Mouse (Mus musculus) neural tube, embryonic 13.5 days (tissue): ENCODE results near the gene BC067074. TPM values are rescaled to one million over a fixed set of nuclear protein-coding genes. Genes with fewer than 3 reads are reported as not detected.
"Not testable (repeated sequence)": the region's sequence is repeated elsewhere in the genome, so short reads cannot be mapped to it uniquely, and the experiment has no call there.

ENCODE experiments used
- ATAC-seq: fragments of 200-750 bp; cut with Nextera tagmentation; 2 replicates; pipeline ENCODE4 v1.8.0; 2017; ENCODE audit warnings: low read depth, mild to moderate bottlenecking, moderate TSS enrichment, moderate library complexity
- H3K27ac ChIP-seq: fragments of 300-500 bp; sonication (generic); replicated peaks from 2 replicates; pipeline ENCODE4 v1.5.1; 2015; ENCODE audit warnings: moderate library complexity, mild to moderate bottlenecking, inconsistent platforms
- H3K27me3 ChIP-seq: fragments of 300-500 bp; sonication (generic); 2 replicates; pipeline ENCODE4 v1.6.1; 2015; ENCODE audit warnings: mild to moderate bottlenecking, inconsistent platforms
- H3K36me3 ChIP-seq: fragments of 300-500 bp; sonication (generic); 2 replicates; pipeline ENCODE4 v1.6.1; 2015; ENCODE audit warnings: mild to moderate bottlenecking, inconsistent platforms
- H3K4me1 ChIP-seq: fragments of 300-500 bp; sonication (generic); replicated peaks from 2 replicates; pipeline ENCODE4 v1.6.1; 2015; ENCODE audit warnings: inconsistent platforms
- H3K4me2 ChIP-seq: fragments of 300-500 bp; sonication (generic); 2 replicates; pipeline ENCODE4 v1.6.1; 2015; ENCODE audit warnings: inconsistent platforms, mild to moderate bottlenecking, moderate library complexity
- H3K4me3 ChIP-seq: fragments of 300-500 bp; sonication (generic); 2 replicates; pipeline ENCODE4 v1.5.1; 2015; ENCODE audit warnings: mild to moderate bottlenecking, inconsistent platforms
- H3K9ac ChIP-seq: fragments of 300-500 bp; sonication (generic); 2 replicates; pipeline ENCODE4 v1.6.1; 2015; ENCODE audit warnings: moderate library complexity, mild to moderate bottlenecking, inconsistent platforms
- H3K9me3 ChIP-seq: fragments of 300-500 bp; sonication (generic); 2 replicates; pipeline ENCODE4 v1.6.1; 2016; ENCODE audit warnings: inconsistent platforms
- WGBS: fragments of 180-500 bp; shearing (Covaris S2); methylation state at CpG from one replicate; pipeline ENCODE4 v1.1.7; 2015; 5-methylcytosine and 5-hydroxymethylcytosine counted together
- polyA plus RNA-seq: library from polyadenylated mRNA; unstranded; fragments of >200 nt; fragmentation: Nextera tagmentation; extraction: Ambion mirVana; gene quantifications from 2 replicates; pipeline ENCODE4 v1.2.1, GENCODE M21; 2015

Gene BC067074
- polyA plus RNA-seq, 1 experiment from 2014 or later = 0.59 TPM

- not testable (repeated sequence) for H3K9me3 ChIP-seq, ATAC-seq, H3K27me3 ChIP-seq, H3K4me1 ChIP-seq, H3K27ac ChIP-seq, H3K36me3 ChIP-seq, H3K9ac ChIP-seq, H3K4me2 ChIP-seq, H3K4me3 ChIP-seq
Measured at GRCm38 (mm10) chr13:113382770-113383169, 89.8 kb downstream of the BC067074 start.

- Histone ChIP-seq H3K27ac (no peak overlapping the region), H3K27me3 (no peaks in the 10 kb centered on the region), H3K4me2 (no peak overlapping the region), H3K4me3 (no peak overlapping the region), H3K9me3 (no peaks in the 10 kb centered on the region), H3K4me1 (no peaks in the 10 kb centered on the region), H3K9ac (no peak overlapping the region), H3K36me3 (no peaks in the 10 kb centered on the region)
- 97% methylated on average over 6 of the region's 6 CpGs for WGBS
- no peak for ATAC-seq
Measured at GRCm38 (mm10) chr13:113393386-113393785, 100.4 kb downstream of the BC067074 start.

GRCm38 (mm10) chr13:113394591-113394990, 101.6 kb downstream of the BC067074 start:
- 85% methylated on average over 15 of the region's 15 CpGs for WGBS
- Histone ChIP-seq H3K9me3 (no peaks in the 10 kb centered on the region), H3K4me2 (no peak overlapping the region), H3K36me3 (no peaks in the 10 kb centered on the region), H3K27ac (no peak overlapping the region), H3K9ac (no peak overlapping the region), H3K4me1 (no peaks in the 10 kb centered on the region), H3K4me3 (no peak overlapping the region), H3K27me3 (no peaks in the 10 kb centered on the region)
- ATAC-seq = no peak

GRCm38 (mm10) chr13:113397006-113397520, 104.1 kb downstream of the BC067074 start:
- ATAC-seq = no peak
- Histone ChIP-seq H3K36me3 (no peaks in the 10 kb centered on the region), H3K4me3 (no peak overlapping the region), H3K4me2 (no peak overlapping the region), H3K9me3 (no peaks in the 10 kb centered on the region), H3K9ac (no peak overlapping the region), H3K27ac (no peak overlapping the region), H3K4me1 (no peaks in the 10 kb centered on the region), H3K27me3 (no peaks in the 10 kb centered on the region)
- 90% methylated on average over 9 of the region's 9 CpGs for WGBS

- 89% methylated on average over 4 of the region's 4 CpGs for WGBS
- Histone ChIP-seq H3K9ac (no peak overlapping the region), H3K9me3 (no peaks in the 10 kb centered on the region), H3K27ac (no peak overlapping the region), H3K4me3 (no peak overlapping the region), H3K4me2 (no peak overlapping the region), H3K27me3 (no peaks in the 10 kb centered on the region), H3K36me3 (no peaks in the 10 kb centered on the region), H3K4me1 (no peaks in the 10 kb centered on the region)
- no peak for ATAC-seq
Measured at GRCm38 (mm10) chr13:113401373-113402010, 108.5 kb downstream of the BC067074 start.

GRCm38 (mm10) chr13:113403706-113404105, 110.7 kb downstream of the BC067074 start:
- H3K4me3 ChIP-seq = no peak overlapping the region
- WGBS = 88% methylated on average over 6 of the region's 6 CpGs
- H3K4me1 ChIP-seq = no peaks in the 10 kb centered on the region
- H3K36me3 ChIP-seq = no peaks in the 10 kb centered on the region
- no peaks in the 10 kb centered on the region for H3K27me3 ChIP-seq
- no peak overlapping the region for H3K27ac ChIP-seq
- no peak for ATAC-seq
- H3K4me2 ChIP-seq = no peak overlapping the region
- no peak overlapping the region for H3K9ac ChIP-seq
- H3K9me3 ChIP-seq = no peaks in the 10 kb centered on the region

- ATAC-seq = no peak
- H3K27ac ChIP-seq = no peak overlapping the region
- H3K4me2 ChIP-seq = no peak overlapping the region
- no peak overlapping the region for H3K4me3 ChIP-seq
- no peaks in the 10 kb centered on the region for H3K4me1 ChIP-seq
- no peaks in the 10 kb centered on the region for H3K27me3 ChIP-seq
- H3K36me3 ChIP-seq = no peaks in the 10 kb centered on the region
- H3K9ac ChIP-seq = no peak overlapping the region
- WGBS = 80% methylated on average over 2 of the region's 2 CpGs
- H3K9me3 ChIP-seq = no peaks in the 10 kb centered on the region
Measured at GRCm38 (mm10) chr13:113404172-113404571, 111.2 kb downstream of the BC067074 start.

- ATAC-seq = no peak
- H3K4me1 ChIP-seq = no peaks in the 10 kb centered on the region
- no peak overlapping the region for H3K27ac ChIP-seq
- H3K36me3 ChIP-seq = no peaks in the 10 kb centered on the region
- H3K4me3 ChIP-seq = no peak overlapping the region
- H3K9me3 ChIP-seq = no peaks in the 10 kb centered on the region
- H3K27me3 ChIP-seq = no peaks in the 10 kb centered on the region
- H3K9ac ChIP-seq = no peak overlapping the region
- WGBS = 33% methylated on average over 12 of the region's 12 CpGs
- no peak overlapping the region for H3K4me2 ChIP-seq
Measured at GRCm38 (mm10) chr13:113409941-113410340, 117.0 kb downstream of the BC067074 start.

GRCm38 (mm10) chr13:113415527-113415926, 122.6 kb downstream of the BC067074 start:
- ATAC-seq = no peak
- H3K4me1 ChIP-seq = peaks cover 14% of the 10 kb centered on the region; the same call in 1 of the 2 replicates
- no peak overlapping the region for H3K9ac ChIP-seq
- H3K27ac ChIP-seq = no peak overlapping the region
- no peak overlapping the region for H3K4me2 ChIP-seq
- 93% methylated on average over 7 of the region's 7 CpGs for WGBS
- H3K27me3 ChIP-seq = no peaks in the 10 kb centered on the region
- H3K36me3 ChIP-seq = no peaks in the 10 kb centered on the region
- H3K4me3 ChIP-seq = no peak overlapping the region
- H3K9me3 ChIP-seq = no peaks in the 10 kb centered on the region

- H3K27ac ChIP-seq = no peak overlapping the region
- no peak overlapping the region for H3K4me3 ChIP-seq
- ATAC-seq = no peak
- WGBS = 95% methylated on average over 4 of the region's 4 CpGs
- no peaks in the 10 kb centered on the region for H3K36me3 ChIP-seq
- H3K9ac ChIP-seq = no peak overlapping the region
- H3K27me3 ChIP-seq = no peaks in the 10 kb centered on the region
- no peaks in the 10 kb centered on the region for H3K9me3 ChIP-seq
- H3K4me1 ChIP-seq = peaks cover 14% of the 10 kb centered on the region; the same call in 1 of the 2 replicates
- no peak overlapping the region for H3K4me2 ChIP-seq
Measured at GRCm38 (mm10) chr13:113416986-113417385, 124.0 kb downstream of the BC067074 start.

GRCm38 (mm10) chr13:113417757-113418483, 125.0 kb downstream of the BC067074 start:
- Histone ChIP-seq H3K27me3 (no peaks in the 10 kb centered on the region), H3K36me3 (no peaks in the 10 kb centered on the region), H3K9ac (no peak overlapping the region), H3K9me3 (no peaks in the 10 kb centered on the region), H3K4me2 (no peak overlapping the region), H3K4me3 (no peak overlapping the region), H3K27ac (no peak overlapping the region), H3K4me1 (peaks cover 14% of the 10 kb centered on the region; the same call in 1 of the 2 replicates)
- 20% methylated on average over 9 of the region's 9 CpGs for WGBS
- no peak for ATAC-seq

- H3K4me3 ChIP-seq = no peak overlapping the region
- no peak for ATAC-seq
Measured at GRCm38 (mm10) chr13:113418632-113419031, 125.7 kb downstream of the BC067074 start.

More at GRCm38 (mm10) chr13:113418632-113419031, 125.7 kb downstream of the BC067074 start:
- Histone ChIP-seq H3K9me3 (no peaks in the 10 kb centered on the region), H3K9ac (no peak overlapping the region), H3K36me3 (no peaks in the 10 kb centered on the region), H3K4me2 (no peak overlapping the region), H3K27me3 (no peaks in the 10 kb centered on the region), H3K27ac (no peak overlapping the region), H3K4me1 (peaks cover 14% of the 10 kb centered on the region; the same call in 1 of the 2 replicates)
- WGBS = 71% methylated on average over 3 of the region's 3 CpGs
